Mouse (Mus musculus) frontal cortex, postnatal 10 days (tissue): ENCODE measurements at regions not wholly inside any gene's neighbourhood (a gene's known extent, or its start where the extent isn't known, plus 50 kb on each side); places are given as distances from the start of the nearest gene placed in this dataset.
A peak's percentile ranks its signal among the peaks of the same experiment; 100 is the strongest.

Source experiments
- DNase-seq, 2 experiments: peaks; one replicate each; pipeline ENCODE4 v3.0.0; 2022; ENCODE audit warnings: low spot score in 2 of 2, mixed read lengths in 1 of 2

DNA sequence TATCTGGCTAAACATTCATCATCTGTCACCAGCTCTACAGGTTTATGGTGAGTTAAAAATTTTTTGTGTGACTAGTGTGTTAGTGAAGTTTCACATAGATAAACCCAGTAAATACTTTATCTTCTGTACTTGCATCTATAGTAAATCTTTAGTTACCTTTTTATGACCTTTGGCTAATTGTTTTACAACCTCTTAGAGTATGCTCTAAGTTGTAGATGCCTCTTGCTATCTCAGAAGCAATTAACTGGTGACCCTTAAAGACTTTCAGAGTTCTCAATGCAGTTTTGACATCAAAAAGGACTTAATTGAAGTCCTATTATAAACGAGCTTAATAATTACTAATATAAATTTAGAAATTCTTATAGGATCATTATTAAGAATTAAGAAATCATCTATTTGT lies 265.6 kb downstream of the Hivep2 start:
- no peak for DNase-seq

DNA sequence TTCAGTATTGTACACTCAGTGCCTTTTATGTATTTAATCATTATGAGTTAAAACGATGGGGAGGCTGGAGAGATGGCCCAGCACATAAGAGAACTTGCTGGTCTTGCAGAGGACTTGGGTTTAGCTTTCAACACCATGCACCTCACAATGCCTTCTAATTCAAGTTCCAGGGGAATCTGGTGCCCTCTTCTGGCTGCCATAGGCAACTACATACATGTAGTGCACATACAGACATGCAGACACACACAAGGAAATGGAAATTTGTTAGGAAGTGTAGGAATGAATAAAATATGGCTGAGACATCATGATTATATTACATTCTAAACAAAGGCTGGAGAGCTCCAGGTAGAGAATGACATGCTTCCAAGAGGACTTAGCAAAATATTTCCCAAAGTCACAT lies 251.4 kb downstream of the Hivep2 start:
- no peak for DNase-seq

GRCm38 (mm10) chr10:14216191-14216992 lies 250.5 kb downstream of the Hivep2 start:
- no peak for DNase-seq

GRCm38 (mm10) chr10:14215512-14215911 lies 249.6 kb downstream of the Hivep2 start:
- no peak for DNase-seq

- no peak for DNase-seq
Measured at GRCm38 (mm10) chr10:14213536-14213935, 247.7 kb downstream of the Hivep2 start.

- peak; percentile 69 to 86 for DNase-seq
Measured at GRCm38 (mm10) chr10:14211926-14212325, 246.1 kb downstream of the Hivep2 start.

DNA sequence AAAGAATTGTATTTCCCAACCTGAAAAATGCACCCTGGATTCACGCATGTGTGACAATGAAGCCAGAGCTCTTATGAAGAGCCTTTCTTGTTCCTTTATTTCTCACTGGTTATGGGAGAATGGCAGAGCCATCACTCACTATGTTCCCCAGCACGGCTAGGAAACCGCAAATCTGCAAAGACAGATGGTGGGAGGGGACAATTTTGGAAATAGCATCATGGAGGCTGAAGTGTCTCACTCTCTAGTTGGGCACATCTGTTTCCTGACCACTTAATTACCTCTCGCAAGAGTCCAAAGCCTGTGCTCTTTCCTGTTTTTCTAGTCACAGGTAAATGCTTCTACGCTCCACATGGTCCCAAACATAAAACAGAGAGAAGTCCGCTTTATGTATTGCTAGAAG lies 245.6 kb downstream of the Hivep2 start:
- no peak for DNase-seq

- DNase-seq: peak; percentile 67 to 69
Measured at GRCm38 (mm10) chr10:14210445-14210844, 244.6 kb downstream of the Hivep2 start.

DNA sequence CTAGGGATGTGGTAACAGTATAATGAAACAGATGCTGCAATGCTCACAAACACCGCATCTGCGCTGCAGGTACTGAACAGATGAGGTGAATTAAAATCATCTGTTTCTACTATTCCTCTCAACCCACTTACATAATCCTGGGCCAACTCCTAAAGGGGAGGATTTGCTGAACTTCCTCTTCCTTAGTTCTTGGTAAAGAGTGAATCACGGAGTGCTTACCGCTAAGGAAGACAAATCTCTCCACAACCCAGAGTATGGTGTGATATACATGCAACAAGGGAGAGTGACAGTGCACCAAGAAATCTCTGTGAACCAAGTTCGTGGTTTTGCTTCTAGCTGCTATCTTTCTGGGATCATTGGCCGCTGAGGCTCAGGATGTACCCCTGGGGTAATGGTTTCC lies 244.2 kb downstream of the Hivep2 start:
- no peak for DNase-seq

DNA sequence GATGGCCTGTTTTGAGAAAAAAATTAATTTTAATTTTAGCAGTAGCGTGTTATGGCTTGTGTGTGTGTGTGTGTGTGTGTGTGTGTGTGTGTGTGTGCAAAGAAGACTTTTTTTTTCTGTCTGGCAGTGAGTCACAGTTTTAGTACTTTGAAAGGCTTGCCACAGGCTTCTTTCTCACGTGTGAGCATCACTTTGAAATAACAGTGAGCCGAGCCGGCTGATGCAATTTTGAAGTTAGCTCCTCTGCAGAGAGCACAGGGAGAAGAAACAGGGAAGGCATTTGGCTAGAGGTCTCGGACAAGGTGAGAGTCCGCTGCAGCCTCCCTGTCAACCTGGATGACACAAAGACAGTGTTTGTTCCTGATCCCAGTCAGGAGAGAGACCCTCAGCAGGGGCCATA lies 242.3 kb downstream of the Hivep2 start:
- DNase-seq: no peak

- DNase-seq: peak in 1 of 2 experiments; percentile 44
Measured at GRCm38 (mm10) chr10:14207616-14208015, 241.7 kb downstream of the Hivep2 start.

DNA sequence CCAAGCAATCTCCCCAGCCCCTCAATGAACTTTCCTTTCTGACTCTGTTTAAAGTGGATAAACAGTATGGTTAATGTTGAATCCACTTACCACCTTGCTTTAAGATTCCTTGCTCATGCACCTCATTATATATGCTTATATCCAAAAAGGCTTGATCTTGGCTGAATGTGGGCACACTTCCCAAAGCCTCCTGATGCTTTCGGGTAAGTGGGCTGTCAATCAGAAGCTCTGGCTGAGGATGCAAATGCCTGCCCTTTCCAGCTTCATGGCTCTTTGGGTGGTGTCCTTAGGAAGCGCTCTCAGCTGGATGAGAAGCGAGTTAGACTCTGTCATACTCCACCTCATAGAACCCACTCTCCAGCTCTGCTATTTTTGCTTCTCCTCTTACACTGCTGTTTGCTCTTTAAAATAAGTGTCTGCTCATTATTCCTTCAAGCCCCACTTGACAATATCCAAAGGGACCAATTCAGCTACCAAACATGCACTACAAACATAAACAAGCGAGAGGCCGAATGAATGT lies 241.2 kb downstream of the Hivep2 start:
- no peak for DNase-seq
